Mouse (Mus musculus): Measurements from ENCODE around the gene Tril.

DNA sequence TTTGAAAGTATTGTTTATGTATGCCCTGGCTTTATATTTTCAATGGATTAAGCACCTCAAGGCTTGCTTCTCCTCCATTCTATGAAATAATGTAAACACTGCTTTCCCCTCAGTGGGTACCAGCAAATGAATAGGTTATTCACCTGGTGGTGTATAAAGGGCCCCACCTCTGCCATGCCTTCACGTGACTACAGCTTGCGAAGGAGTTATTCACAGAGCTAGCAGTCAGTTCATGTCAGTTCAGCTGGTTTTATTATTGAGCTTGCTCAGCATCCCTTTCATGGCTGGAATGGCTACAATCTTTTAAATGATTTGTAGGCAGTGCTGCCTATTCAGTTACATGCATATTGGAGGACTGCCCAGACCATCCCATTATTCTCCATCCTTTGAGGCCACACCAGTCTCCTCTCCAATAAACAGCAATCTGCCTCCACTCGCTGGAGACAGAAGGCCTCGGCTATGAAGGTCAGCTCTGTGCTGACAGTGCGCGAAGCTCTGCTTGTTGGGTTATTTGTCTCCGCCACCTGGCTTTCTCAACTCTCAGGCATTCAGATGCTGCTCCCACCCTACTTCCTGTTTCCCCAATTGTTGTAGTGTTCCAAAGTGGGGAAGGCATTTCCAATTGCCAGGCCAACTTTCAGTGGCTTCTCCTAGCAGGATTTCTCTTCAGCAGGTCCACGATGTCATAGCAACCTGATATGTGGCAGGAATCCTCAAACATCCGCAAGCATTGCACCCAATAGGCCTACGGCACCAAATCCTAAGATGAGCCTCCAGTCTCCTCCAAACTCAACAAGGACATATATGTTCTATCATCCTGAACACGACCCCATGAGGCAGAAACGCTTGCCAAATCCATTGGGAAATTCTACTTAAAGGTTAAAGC, 34.6 kb upstream of the Tril start:
- no peak for TF ChIP-seq POLR2A (IDR thresholded peaks at IDR 0.05; ENCODE audit: borderline replicate concordance, low read depth, low read length)
- no peak for TF ChIP-seq CTCF (IDR thresholded peaks at IDR 0.05; ENCODE audit: low read depth, low read length)
